In the genomic region with DNA sequence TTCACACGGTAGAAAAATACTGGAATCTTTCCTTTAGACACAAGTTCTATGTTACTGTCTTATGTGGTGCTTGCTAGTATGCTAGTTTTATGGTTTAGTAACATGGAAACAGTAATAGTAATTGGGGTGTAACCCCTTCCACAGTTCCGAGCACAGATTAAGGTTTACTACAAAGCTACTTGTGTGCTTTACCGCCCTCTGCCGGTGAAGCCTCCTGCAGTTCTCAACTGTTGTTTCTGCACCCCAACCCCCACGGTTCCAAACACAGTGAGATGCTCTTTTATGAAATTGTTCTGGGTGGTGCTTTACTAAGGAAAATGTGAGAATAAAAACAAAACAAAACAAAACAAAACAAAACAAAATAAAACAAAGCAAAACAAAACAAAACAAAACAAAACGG, we compare ENCODE assay signal across 10 mouse cellular contexts.
DNase-seq lines count a peak whose midpoint lies in the region; ATAC-seq and TF ChIP-seq lines count a peak whose summit lies in the region.
"Had no signal": no experiment of that assay in that cellular context is flagged by ENCODE, and none has a peak within 500 bp of the region (broad histone marks: within the 10 kb centered on the region; RNA-seq: fewer than 3 reads in every experiment).

No protein-coding gene starts in this region.

- WGBS in kidney, embryonic 15.5 days = 52% methylated on average over 6 of the region's 6 CpGs
- 51% methylated on average over 6 of the region's 6 CpGs for WGBS in embryonic facial prominence, embryonic 11.5 days
- WGBS in heart, embryonic 10.5 days = 46% methylated on average over 6 of the region's 6 CpGs

- TF ChIP-seq EP300 in ES-Bruce4 (IDR thresholded peaks at IDR 0.05; ENCODE audit: insufficient read depth, low read depth, low read length) = no peak

- no peak overlapping the region for H3K27ac ChIP-seq in kidney, embryonic 15.5 days
- no peak overlapping the region for H3K27ac ChIP-seq in ES-Bruce4 (ENCODE audit: insufficient read depth, low read length)
- no peak overlapping the region for H3K27ac ChIP-seq in embryonic facial prominence, embryonic 11.5 days (replicated peaks; ENCODE audit: low read depth, low read length)
- no peak overlapping the region for H3K27ac ChIP-seq in heart, embryonic 10.5 days
- H3K27ac ChIP-seq: liver, embryonic 13.5 days had no signal

- peak; percentile 26 for DNase-seq in kidney, adult 9 months
- DNase-seq in B cell, adult 2 months = peak; percentile 57 to 63
- DNase-seq in embryonic facial prominence, embryonic 11.5 days (ENCODE audit: low spot score) = peak; percentile 67
- DNase-seq in retina, embryonic 14.5 days (ENCODE audit: low spot score) = peak; percentile 52
- DNase-seq in ovary, adult 18-20 months (ENCODE audit: low spot score) = no peak
- DNase-seq in heart, embryonic 10.5 days (ENCODE audit: low spot score) = no peak
- DNase-seq: liver, embryonic 13.5 days had no signal

- H3K4me3 ChIP-seq in kidney, embryonic 15.5 days (replicated peaks) = no peak overlapping the region
- H3K4me3 ChIP-seq in ES-Bruce4 (ENCODE audit: low read depth, low read length) = no peak overlapping the region
- no peak overlapping the region for H3K4me3 ChIP-seq in embryonic facial prominence, embryonic 11.5 days (ENCODE audit: low read depth, low read length)
- H3K4me3 ChIP-seq in heart, embryonic 10.5 days = no peak overlapping the region
- H3K4me3 ChIP-seq: erythroblast, embryonic 14.5 days; liver, embryonic 13.5 days had no signal

- no peak for ATAC-seq in kidney, embryonic 15.5 days (replicated peaks; ENCODE audit: low FRiP score)
- ATAC-seq in embryonic facial prominence, embryonic 11.5 days (replicated peaks; ENCODE audit: insufficient number of reproducible peaks, low FRiP score, low TSS enrichment, low read depth) = no peak

- peaks cover 8% of the 10 kb centered on the region for H3K4me1 ChIP-seq in kidney, embryonic 15.5 days
- no peaks in the 10 kb centered on the region for H3K4me1 ChIP-seq in ES-Bruce4 (ENCODE audit: control insufficient read depth, insufficient read depth, low read length)
- H3K4me1 ChIP-seq in embryonic facial prominence, embryonic 11.5 days (ENCODE audit: control insufficient read depth, insufficient read depth, low read length) = no peaks in the 10 kb centered on the region
- H3K4me1 ChIP-seq in heart, embryonic 10.5 days = 0 out of 2 replicates have a peak, but pooled peaks cover 5% of the 10 kb centered on the region

- TF ChIP-seq POLR2A in ES-Bruce4 (IDR thresholded peaks at IDR 0.05; ENCODE audit: insufficient read depth, low read length) = no peak

- no peaks in the 10 kb centered on the region for H3K9me3 ChIP-seq in kidney, embryonic 15.5 days (replicated peaks)
- H3K9me3 ChIP-seq in ES-Bruce4 (replicated peaks; ENCODE audit: control insufficient read depth, insufficient read depth, low read length, poor library complexity, severe bottlenecking) = peaks cover 6% of the 10 kb centered on the region
- H3K9me3 ChIP-seq in embryonic facial prominence, embryonic 11.5 days (replicated peaks; ENCODE audit: control insufficient read depth, low read length) = no peaks in the 10 kb centered on the region
- H3K9me3 ChIP-seq in heart, embryonic 10.5 days = no peaks in the 10 kb centered on the region
- H3K9me3 ChIP-seq: liver, embryonic 13.5 days had no signal

- no peak overlapping the region for H3K4me2 ChIP-seq in kidney, embryonic 15.5 days
- no peak overlapping the region for H3K4me2 ChIP-seq in embryonic facial prominence, embryonic 11.5 days (ENCODE audit: low read depth, low read length)
- H3K4me2 ChIP-seq: liver, embryonic 13.5 days had no signal

- H3K36me3 ChIP-seq in kidney, embryonic 15.5 days = no peaks in the 10 kb centered on the region
- no peaks in the 10 kb centered on the region for H3K36me3 ChIP-seq in ES-Bruce4 (ENCODE audit: control insufficient read depth, insufficient read depth, low read length, poor library complexity, severe bottlenecking)
- no peaks in the 10 kb centered on the region for H3K36me3 ChIP-seq in embryonic facial prominence, embryonic 11.5 days (replicated peaks; ENCODE audit: control insufficient read depth, insufficient read depth, low read depth, low read length)
- H3K36me3 ChIP-seq in heart, embryonic 10.5 days = no peaks in the 10 kb centered on the region
- H3K36me3 ChIP-seq: liver, embryonic 13.5 days had no signal

- no peak overlapping the region for H3K9ac ChIP-seq in kidney, embryonic 15.5 days
- no peak overlapping the region for H3K9ac ChIP-seq in ES-Bruce4 (ENCODE audit: low read depth, poor library complexity, severe bottlenecking)
- no peak overlapping the region for H3K9ac ChIP-seq in embryonic facial prominence, embryonic 11.5 days (replicated peaks; ENCODE audit: low read length)
- H3K9ac ChIP-seq: liver, embryonic 13.5 days had no signal

- TF ChIP-seq CTCF in ES-Bruce4 (IDR thresholded peaks at IDR 0.05; ENCODE audit: low read depth, low read length) = peak; percentile 67

- H3K27me3 ChIP-seq in kidney, embryonic 15.5 days = no peaks in the 10 kb centered on the region
- no peaks in the 10 kb centered on the region for H3K27me3 ChIP-seq in ES-Bruce4 (ENCODE audit: control insufficient read depth, insufficient read depth, low read length, poor library complexity, severe bottlenecking)
- H3K27me3 ChIP-seq in embryonic facial prominence, embryonic 11.5 days (ENCODE audit: control insufficient read depth, insufficient read depth, low read length) = no peaks in the 10 kb centered on the region
- no peaks in the 10 kb centered on the region for H3K27me3 ChIP-seq in heart, embryonic 10.5 days (ENCODE audit: insufficient read depth, poor library complexity, severe bottlenecking)
- H3K27me3 ChIP-seq: liver, embryonic 13.5 days had no signal

Comparison
In these comparisons a context has a peak if more than half of its experiments do, and no peak if none do; other contexts are left out.
1. DNase-seq: peak in kidney, adult 9 months (single experiment), B cell, adult 2 months (2 of 2), embryonic facial prominence, embryonic 11.5 days (single experiment) and retina, embryonic 14.5 days (single experiment); none in ovary, adult 18-20 months (single experiment) and heart, embryonic 10.5 days (single experiment).